Mouse (Mus musculus) heart, adult 2 months (tissue): ENCODE measurements around the gene Yars. TPM values are rescaled to one million over a fixed set of nuclear protein-coding genes. Genes with fewer than 3 reads are reported as not detected.
A peak's percentile ranks its signal among the peaks of the same experiment; 100 is the strongest.

Source experiments
- DNase-seq, 2 experiments: peaks; one replicate each; pipeline ENCODE4 v3.0.0; 2021
- H3K27ac ChIP-seq: fragments of 200-600 bp; 2 replicates; pipeline ENCODE4 v1.8.1; 2022
- H3K27me3 ChIP-seq: fragments of 200-500 bp; 2 replicates; pipeline ENCODE4 v1.6.1; 2012; ENCODE audit warnings: mild to moderate bottlenecking, low read length, inconsistent platforms, mixed read lengths; ENCODE audit not compliant: control insufficient read depth, insufficient read depth
- H3K36me3 ChIP-seq: fragments of 200-500 bp; 2 replicates; pipeline ENCODE4 v1.6.1; 2012; ENCODE audit warnings: low read length, inconsistent platforms; ENCODE audit not compliant: control insufficient read depth, insufficient read depth
- H3K4me1 ChIP-seq: fragments of 200-500 bp; 2 replicates; pipeline ENCODE4 v1.6.1; 2011; ENCODE audit warnings: low read length; ENCODE audit not compliant: control insufficient read depth, insufficient read depth
- H3K4me3 ChIP-seq: fragments of 200-600 bp; 2 replicates; pipeline ENCODE4 v1.8.1; 2022
- H3K79me2 ChIP-seq: fragments of 200-500 bp; replicated peaks from 2 replicates; pipeline ENCODE4 v1.6.1; 2012; ENCODE audit warnings: mild to moderate bottlenecking, inconsistent platforms, low read length, moderate library complexity, mixed read lengths; ENCODE audit not compliant: control insufficient read depth, insufficient read depth
- H3K9ac ChIP-seq: fragments of 200-500 bp; 2 replicates; pipeline ENCODE4 v1.6.1; 2012; ENCODE audit warnings: low read depth, mild to moderate bottlenecking, control low read depth, inconsistent platforms, low read length, mixed read lengths
- CTCF ChIP-seq: fragments of 200-600 bp; IDR thresholded peaks from 2 replicates; pipeline ENCODE4 v1.8.1; 2022; ENCODE audit warnings: antibody characterized with exemption, mild to moderate bottlenecking, moderate library complexity
- EP300 ChIP-seq: fragments of 200-500 bp; IDR thresholded peaks from 2 replicates; pipeline ENCODE4 v1.6.1; 2011; ENCODE audit warnings: low read depth, low read length, control low read depth; ENCODE audit not compliant: insufficient read depth
- POLR2A ChIP-seq: fragments of 200-500 bp; IDR thresholded peaks from 2 replicates; pipeline ENCODE4 v1.6.1; 2011; ENCODE audit warnings: mild to moderate bottlenecking, low read depth, low read length, control low read depth; ENCODE audit not compliant: insufficient read depth
- WGBS: fragments of 180-500 bp; shearing (Covaris S2); methylation state at CpG from one replicate; pipeline ENCODE4 v1.1.7; 2018; 5-methylcytosine and 5-hydroxymethylcytosine counted together
- intact Hi-C: fragments of 180-260 bp; cut with DNase I; formaldehyde crosslinking; loops from one replicate; pipeline ENCODE4 v1.15.1; 2025
- polyA plus RNA-seq: library from polyadenylated mRNA; depleted of rRNA; stranded (reverse); fragments of >200 nt; gene quantifications from 2 replicates; pipeline ENCODE4 v1.2.3, GENCODE M21; 2012
- total RNA-seq, 2 experiments: library from RNA; stranded (reverse); gene quantifications; 2 replicates each; pipeline ENCODE4 v1.2.3; 2021

Gene Yars
- total and polyA plus RNA-seq, 3 experiments = 10.4 to 29.7 (median 26.3) TPM

- Histone ChIP-seq H3K27ac (no peak overlapping the region), H3K36me3 (no peaks in the 10 kb centered on the region), H3K79me2 (no peaks in the 10 kb centered on the region), H3K4me1 (no peaks in the 10 kb centered on the region; the same call in 1 of the 2 replicates), H3K9ac (no peak overlapping the region), H3K27me3 (no peaks in the 10 kb centered on the region), H3K4me3 (no peak overlapping the region)
- TF ChIP-seq EP300 (no peak), CTCF (no peak), POLR2A (no peak)
- DNase-seq = no peak
- intact Hi-C loops = no loop called here
- WGBS = 95% methylated on average over 4 of the region's 4 CpGs
Observed at GRCm38 (mm10) chr4:129151276-129151811, 38.2 kb upstream of the Yars start.

DNA sequence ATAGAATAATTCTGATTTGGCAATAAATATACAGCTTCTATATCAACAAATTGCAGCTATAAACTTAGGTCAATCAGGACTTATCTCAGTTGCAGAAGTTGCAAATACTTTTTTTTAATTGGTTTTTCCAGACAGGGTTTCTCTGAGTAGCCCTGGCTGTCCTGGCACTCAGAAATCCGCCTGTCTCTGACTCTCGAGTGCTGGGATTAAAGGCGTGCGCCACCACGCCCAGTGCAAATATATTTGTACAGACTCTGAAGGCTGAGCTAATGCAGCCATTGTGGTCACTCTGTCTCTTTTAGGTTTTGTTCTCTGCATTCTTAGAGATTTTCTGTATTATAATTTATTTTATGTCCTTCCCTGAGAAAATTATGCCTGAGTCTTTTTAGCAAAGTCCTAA, 32.0 kb upstream of the Yars start:
- H3K4me3 ChIP-seq = no peak overlapping the region
- no peak for DNase-seq
- no peak for TF ChIP-seq POLR2A
- TF ChIP-seq CTCF = no peak
- TF ChIP-seq EP300 = no peak

GRCm38 (mm10) chr4:129158549-129158948, 31.0 kb upstream of the Yars start:
- no peaks in the 10 kb centered on the region for H3K4me1 ChIP-seq
- H3K4me3 ChIP-seq = no peak overlapping the region
- no peak for DNase-seq
- H3K27ac ChIP-seq = no peak overlapping the region
- TF ChIP-seq EP300 (no peak), CTCF (no peak), POLR2A (no peak)
- no peaks in the 10 kb centered on the region for H3K79me2 ChIP-seq
- H3K27me3 ChIP-seq = no peaks in the 10 kb centered on the region
- 53% methylated on average over 3 of the region's 3 CpGs for WGBS
- intact Hi-C loops = no loop called here
- peaks cover 2% of the 10 kb centered on the region; the same call in 1 of the 2 replicates for H3K36me3 ChIP-seq
- no peak overlapping the region for H3K9ac ChIP-seq

More for the DNA sequence above, 32.0 kb upstream of the Yars start:
- Histone ChIP-seq H3K27ac (no peak overlapping the region), H3K9ac (no peak overlapping the region), H3K4me1 (no peaks in the 10 kb centered on the region), H3K36me3 (peaks cover 2% of the 10 kb centered on the region; the same call in 1 of the 2 replicates), H3K79me2 (no peaks in the 10 kb centered on the region), H3K27me3 (no peaks in the 10 kb centered on the region)
- WGBS = 87% methylated on average over 5 of the region's 5 CpGs
- intact Hi-C loops = no loop called here

DNA sequence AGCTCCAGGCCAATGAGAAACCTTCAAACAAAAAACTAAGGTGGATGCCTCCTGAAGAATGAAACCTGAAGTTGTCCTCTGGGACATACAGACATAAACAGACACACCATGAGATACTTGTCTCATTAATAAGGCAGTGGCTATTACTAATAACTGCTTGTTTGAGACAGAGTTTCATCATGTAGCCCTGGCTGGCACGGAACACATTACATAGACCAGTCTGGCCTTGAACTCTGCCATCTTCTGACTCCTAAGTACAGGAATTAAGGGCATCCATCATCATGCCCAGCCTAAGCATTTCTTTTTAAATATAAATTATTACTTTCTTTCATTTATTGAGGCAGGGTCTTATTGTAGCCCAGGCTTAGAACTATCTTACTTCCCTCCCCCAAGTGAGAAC, 28.5 kb upstream of the Yars start:
- H3K27me3 ChIP-seq = no peaks in the 10 kb centered on the region
- intact Hi-C loops = no loop called here
- 93% methylated on average over 1 of the region's 1 CpGs for WGBS
- DNase-seq = no peak
- H3K27ac ChIP-seq = no peak overlapping the region
- H3K36me3 ChIP-seq = peaks cover 2% of the 10 kb centered on the region; the same call in 1 of the 2 replicates
- H3K4me1 ChIP-seq = no peaks in the 10 kb centered on the region
- H3K4me3 ChIP-seq = no peak overlapping the region
- H3K79me2 ChIP-seq = no peaks in the 10 kb centered on the region
- no peak overlapping the region for H3K9ac ChIP-seq
- no peak for TF ChIP-seq POLR2A
- no peak for TF ChIP-seq EP300
- TF ChIP-seq CTCF = no peak

GRCm38 (mm10) chr4:129161581-129162255, 27.8 kb upstream of the Yars start:
- Histone ChIP-seq H3K27me3 (no peaks in the 10 kb centered on the region), H3K9ac (no peak overlapping the region), H3K79me2 (no peaks in the 10 kb centered on the region), H3K27ac (no peak overlapping the region), H3K4me3 (no peak overlapping the region), H3K36me3 (peaks cover 2% of the 10 kb centered on the region; the same call in 1 of the 2 replicates), H3K4me1 (no peaks in the 10 kb centered on the region)
- no peak for DNase-seq
- WGBS = 88% methylated on average over 4 of the region's 4 CpGs
- no peak for TF ChIP-seq POLR2A
- intact Hi-C loops = no loop called here

GRCm38 (mm10) chr4:129172529-129172928, 17.0 kb upstream of the Yars start:
- Histone ChIP-seq H3K36me3 (peaks cover 4% of the 10 kb centered on the region; the same call in 1 of the 2 replicates), H3K27ac (no peak overlapping the region), H3K9ac (no peak overlapping the region), H3K4me3 (no peak overlapping the region), H3K27me3 (no peaks in the 10 kb centered on the region), H3K4me1 (no peaks in the 10 kb centered on the region), H3K79me2 (no peaks in the 10 kb centered on the region)
- TF ChIP-seq CTCF (peak; percentile 24; the same call in 1 of the 2 replicates), EP300 (no peak)
- DNase-seq = no peak
- intact Hi-C loops = no loop called here
- WGBS = 78% methylated on average over 1 of the region's 1 CpGs
